Mouse (Mus musculus) stomach, postnatal 0 days (tissue): Measurements from ENCODE around the gene Med24. TPM values are rescaled to one million over a fixed set of nuclear protein-coding genes. Genes with fewer than 3 reads are reported as not detected.

Experiments used
- ATAC-seq: fragments of 200-750 bp; cut with Nextera tagmentation; 2 replicates; pipeline ENCODE4 v1.8.0; 2017; ENCODE audit not compliant: low FRiP score, low TSS enrichment
- DNase-seq: peaks from one replicate; pipeline ENCODE4 v3.0.0-alpha.2; 2016; ENCODE audit warnings: low spot score
- H3K27ac ChIP-seq: fragments of 300-500 bp; sonication (generic); replicated peaks from 2 replicates; pipeline ENCODE4 v1.5.1; 2014; ENCODE audit warnings: mild to moderate bottlenecking, control low read depth
- H3K27me3 ChIP-seq: fragments of 300-500 bp; sonication (generic); 2 replicates; pipeline ENCODE4 v1.6.1; 2014; ENCODE audit warnings: low read length; ENCODE audit not compliant: control insufficient read depth, insufficient read depth
- H3K36me3 ChIP-seq: fragments of 300-500 bp; sonication (generic); 2 replicates; pipeline ENCODE4 v1.6.1; 2014; ENCODE audit warnings: low read length, mixed read lengths; ENCODE audit not compliant: control insufficient read depth, insufficient read depth
- H3K4me1 ChIP-seq: fragments of 300-500 bp; sonication (generic); replicated peaks from 2 replicates; pipeline ENCODE4 v1.6.1; 2014; ENCODE audit warnings: antibody characterized with exemption; ENCODE audit not compliant: control insufficient read depth, insufficient read depth
- H3K4me2 ChIP-seq: fragments of 300-500 bp; sonication (generic); replicated peaks from 2 replicates; pipeline ENCODE4 v1.6.1; 2014; ENCODE audit warnings: low read depth, mild to moderate bottlenecking, control low read depth, moderate library complexity
- H3K4me3 ChIP-seq: fragments of 300-500 bp; sonication (generic); 2 replicates; pipeline ENCODE4 v1.5.1; 2014; ENCODE audit warnings: low read depth, low read length, control low read depth
- H3K9ac ChIP-seq: fragments of 300-500 bp; sonication (generic); 2 replicates; pipeline ENCODE4 v1.6.1; 2014; ENCODE audit warnings: mild to moderate bottlenecking, low read length, control low read depth, mixed read lengths
- H3K9me3 ChIP-seq: fragments of 300-500 bp; sonication (generic); 2 replicates; pipeline ENCODE4 v1.6.1; 2016; ENCODE audit warnings: low read length; ENCODE audit not compliant: control insufficient read depth
- CTCF ChIP-seq: IDR thresholded peaks from 2 replicates; pipeline ENCODE4 v1.5.1; 2016; ENCODE audit warnings: antibody characterized with exemption, low read depth, mild to moderate bottlenecking, moderate library complexity
- EP300 ChIP-seq: optimal IDR thresholded peaks from 2 replicates; pipeline ENCODE3; 2016; ENCODE audit warnings: antibody characterized with exemption
- WGBS: fragments of 180-500 bp; shearing (Covaris S2); extraction: QIAGEN DNeasy Blood & Tissue Kit; methylation state at CpG from one replicate; pipeline ENCODE4 v1.1.7; 2014; 5-methylcytosine and 5-hydroxymethylcytosine counted together
- polyA plus RNA-seq: library from polyadenylated mRNA; unstranded; fragments of >200 nt; fragmentation: Nextera tagmentation; extraction: Ambion mirVana; gene quantifications from 2 replicates; pipeline ENCODE4 v1.2.1, GENCODE M21; 2015

Med24 gene
- polyA plus RNA-seq, 1 experiment from 2014 or later = 16.5 TPM

DNA sequence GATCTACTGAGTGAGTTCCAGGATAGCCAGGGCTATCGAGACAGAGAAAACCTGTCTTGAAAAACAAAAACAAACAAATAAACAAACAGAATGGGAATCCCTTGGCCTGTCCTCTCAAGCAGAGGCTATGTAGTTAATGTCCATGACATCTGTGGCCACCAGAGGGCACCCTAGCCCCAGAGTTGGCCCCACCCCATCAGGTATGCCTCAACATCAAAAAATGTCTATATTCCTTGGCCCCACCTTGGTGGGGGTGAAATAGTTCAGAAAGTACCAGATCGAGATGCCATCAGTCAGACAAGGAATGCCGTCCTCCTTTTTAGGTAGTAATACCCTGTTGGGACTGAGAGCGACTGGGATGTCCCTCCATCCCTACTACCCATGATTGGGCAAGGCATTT lies 29.3 kb downstream of the Med24 start:
- H3K36me3 ChIP-seq = peaks cover 9% of the 10 kb centered on the region
- TF ChIP-seq EP300 (no peak), CTCF (peak; percentile 93)
- no peak overlapping the region for H3K27ac ChIP-seq
- DNase-seq (peak; percentile 79), ATAC-seq (peak; percentile 48; the same call in 1 of the 2 replicates)
- no peak overlapping the region for H3K4me2 ChIP-seq
- no peaks in the 10 kb centered on the region for H3K27me3 ChIP-seq
- no peak overlapping the region for H3K9ac ChIP-seq
- H3K4me1 ChIP-seq = no peaks in the 10 kb centered on the region
- no peak overlapping the region for H3K4me3 ChIP-seq
- WGBS = 26% methylated on average over 4 of the region's 4 CpGs
- no peaks in the 10 kb centered on the region for H3K9me3 ChIP-seq

DNA sequence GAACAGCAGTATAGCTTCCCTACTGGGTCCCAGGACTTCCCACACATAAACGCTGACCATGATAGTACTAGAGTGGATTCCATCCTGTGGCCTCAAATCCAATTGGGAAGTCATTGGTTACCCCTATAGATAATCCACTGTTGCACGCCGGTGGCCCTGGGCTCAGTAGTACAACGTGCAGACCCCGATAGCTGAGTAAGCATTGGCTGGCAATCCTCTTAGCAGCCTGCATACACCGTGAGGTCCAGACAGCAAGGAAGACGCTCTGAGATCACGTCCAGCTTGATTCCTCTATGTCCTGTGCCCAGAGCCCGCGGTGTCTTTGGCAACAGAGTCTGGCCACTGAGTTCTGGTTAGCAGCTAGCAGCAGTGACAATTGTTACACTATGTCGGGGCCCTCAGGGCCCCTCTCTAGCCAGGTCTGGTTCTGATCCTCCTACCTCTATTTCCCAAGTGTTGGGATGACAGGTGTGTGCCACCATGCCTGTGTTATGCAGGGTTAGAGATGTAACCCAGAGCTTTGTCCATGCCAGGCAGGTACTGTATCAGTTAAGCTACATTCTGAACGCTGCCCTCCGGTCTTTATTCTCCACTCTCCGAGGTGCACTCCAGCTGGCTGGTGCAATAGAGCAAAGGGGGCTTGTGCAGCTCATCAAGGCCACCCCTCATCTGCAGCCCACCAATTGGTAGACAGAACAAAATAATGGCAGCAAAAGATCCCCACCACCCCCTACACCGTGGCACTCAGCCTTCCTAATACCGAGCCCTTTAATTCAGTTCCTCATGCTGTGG lies 30.2 kb downstream of the Med24 start:
- ATAC-seq (no peak), DNase-seq (no peak)
- no peak for TF ChIP-seq CTCF
- no peak for TF ChIP-seq EP300
- H3K36me3 ChIP-seq = peaks cover 14% of the 10 kb centered on the region
- 86% methylated on average over 16 of the region's 16 CpGs for WGBS
- no peak overlapping the region for H3K9ac ChIP-seq
- H3K27ac ChIP-seq = no peak overlapping the region
- H3K4me3 ChIP-seq = no peak overlapping the region
- no peak overlapping the region for H3K4me2 ChIP-seq
- no peaks in the 10 kb centered on the region for H3K27me3 ChIP-seq
- H3K4me1 ChIP-seq = no peaks in the 10 kb centered on the region
- H3K9me3 ChIP-seq = no peaks in the 10 kb centered on the region

DNA sequence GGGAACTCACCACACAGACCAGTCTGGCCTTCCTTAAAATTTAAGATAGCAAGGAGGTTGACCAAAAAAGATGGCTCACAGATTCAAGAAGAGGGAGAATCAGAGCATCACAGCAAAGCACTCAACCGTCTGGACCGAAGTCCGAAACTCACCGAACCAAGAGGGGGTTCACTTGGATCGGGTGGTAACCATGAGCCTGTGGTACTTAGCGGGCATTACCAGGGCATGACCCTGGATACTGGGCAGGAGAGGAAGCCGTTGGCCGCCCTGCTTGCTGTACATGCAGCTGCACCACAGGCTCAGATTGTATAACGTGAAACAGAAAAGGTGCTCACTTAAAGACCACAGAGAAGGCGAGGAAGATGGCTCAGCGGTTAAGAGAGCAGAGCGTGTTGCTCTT lies 32.0 kb downstream of the Med24 start:
- H3K9ac ChIP-seq = no peak overlapping the region
- no peak for TF ChIP-seq EP300
- no peak for TF ChIP-seq CTCF
- no peak overlapping the region for H3K4me2 ChIP-seq
- H3K4me3 ChIP-seq = no peak overlapping the region
- no peak for DNase-seq
- H3K27ac ChIP-seq = no peak overlapping the region
- H3K9me3 ChIP-seq = no peaks in the 10 kb centered on the region
- 88% methylated on average over 12 of the region's 12 CpGs for WGBS
- no peaks in the 10 kb centered on the region for H3K4me1 ChIP-seq
- ATAC-seq = no peak
- H3K36me3 ChIP-seq = peaks cover 23% of the 10 kb centered on the region
- no peaks in the 10 kb centered on the region for H3K27me3 ChIP-seq

DNA sequence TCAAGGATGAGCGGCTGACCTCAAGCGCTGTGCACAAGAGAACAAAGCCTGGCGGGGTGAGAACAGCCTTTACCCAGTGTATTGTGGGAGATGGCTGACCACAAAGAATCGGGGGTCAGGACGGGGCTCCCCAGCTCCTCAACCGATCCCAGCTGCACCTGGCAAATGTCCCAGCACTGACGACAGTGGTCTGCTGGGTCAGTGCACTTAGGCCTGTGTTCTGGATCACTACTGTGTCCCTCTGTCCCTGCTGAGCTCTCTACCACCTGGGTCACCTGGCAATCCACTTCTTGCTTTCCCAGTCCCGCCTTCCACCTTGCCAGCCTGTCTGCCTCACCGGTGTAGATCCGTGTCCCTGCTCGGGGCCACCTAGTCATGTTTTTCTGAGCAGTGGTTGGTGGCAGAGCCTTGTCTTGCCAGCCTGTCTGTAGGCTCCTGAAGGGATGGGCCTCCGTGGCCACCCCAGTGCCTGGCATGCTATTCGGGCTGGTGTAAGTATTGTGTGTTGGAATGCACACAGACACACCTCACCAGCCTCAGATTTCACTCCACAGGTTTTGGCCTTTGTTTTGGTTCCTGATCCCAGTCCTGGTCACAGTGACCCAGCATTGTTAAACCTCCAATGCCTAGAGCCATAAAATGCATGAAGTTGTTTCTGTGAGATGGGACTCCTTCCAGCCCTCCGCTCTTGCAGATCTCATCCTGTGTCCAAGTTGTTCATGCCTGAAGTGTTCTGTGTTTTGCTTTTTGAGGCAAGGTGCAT lies 32.6 kb downstream of the Med24 start:
- Histone ChIP-seq H3K4me3 (no peak overlapping the region), H3K9me3 (no peaks in the 10 kb centered on the region), H3K4me2 (no peak overlapping the region), H3K27ac (no peak overlapping the region), H3K27me3 (no peaks in the 10 kb centered on the region), H3K36me3 (peaks cover 29% of the 10 kb centered on the region), H3K4me1 (no peaks in the 10 kb centered on the region), H3K9ac (no peak overlapping the region)
- ATAC-seq (peak; percentile 6; the same call in 1 of the 2 replicates), DNase-seq (peak; percentile 21)
- 69% methylated on average over 14 of the region's 14 CpGs for WGBS
- TF ChIP-seq CTCF (no peak), EP300 (no peak)

DNA sequence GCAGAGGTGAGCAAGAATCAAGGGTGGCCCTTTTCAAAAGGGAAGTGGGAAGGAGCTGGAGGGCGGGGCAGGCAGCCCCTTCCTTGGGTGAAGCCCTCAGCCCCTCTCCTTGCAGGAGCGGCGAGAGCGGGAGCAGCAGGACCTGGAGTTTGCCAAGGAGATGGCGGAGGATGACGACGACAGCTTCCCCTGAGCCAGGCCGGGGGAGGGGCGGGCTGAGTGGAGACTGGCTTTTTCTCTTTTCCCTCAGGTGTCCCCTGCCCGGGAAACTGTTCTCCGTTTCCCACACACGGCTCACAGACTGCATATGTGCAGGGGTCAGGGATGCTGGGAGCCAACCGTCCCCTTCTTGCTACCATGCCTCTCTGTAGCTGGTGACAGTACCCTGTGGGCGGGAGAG lies 33.8 kb downstream of the Med24 start:
- no peak overlapping the region for H3K27ac ChIP-seq
- H3K4me1 ChIP-seq = no peaks in the 10 kb centered on the region
- H3K36me3 ChIP-seq = peaks cover 35% of the 10 kb centered on the region
- H3K9ac ChIP-seq = no peak overlapping the region
- TF ChIP-seq CTCF = no peak
- no peak for TF ChIP-seq EP300
- H3K4me3 ChIP-seq = no peak overlapping the region
- ATAC-seq (no peak), DNase-seq (no peak)
- H3K27me3 ChIP-seq = no peaks in the 10 kb centered on the region
- no peaks in the 10 kb centered on the region for H3K9me3 ChIP-seq
- 64% methylated on average over 14 of the region's 14 CpGs for WGBS
- no peak overlapping the region for H3K4me2 ChIP-seq

DNA sequence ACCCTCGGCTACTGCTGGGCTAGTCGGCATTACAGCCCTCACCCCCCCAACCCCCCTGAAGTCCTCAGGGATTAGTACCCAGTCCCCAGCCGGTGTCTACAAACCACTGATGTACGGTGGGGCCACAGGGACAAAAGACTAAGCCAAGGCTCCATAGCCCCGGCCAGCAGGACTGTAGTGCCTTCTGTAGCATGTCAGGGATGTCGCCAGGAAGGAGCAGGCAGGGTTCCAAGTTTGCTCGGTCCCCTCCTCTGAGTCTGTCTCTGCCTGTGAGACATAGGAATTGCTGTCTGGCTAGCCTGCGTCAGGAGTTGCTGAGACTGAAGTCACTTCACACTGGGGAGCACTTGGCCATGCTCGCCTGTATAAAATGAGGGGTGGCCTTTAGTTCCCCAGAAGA lies 34.9 kb downstream of the Med24 start:
- no peaks in the 10 kb centered on the region for H3K27me3 ChIP-seq
- no peak for TF ChIP-seq EP300
- no peak for TF ChIP-seq CTCF
- ATAC-seq (no peak), DNase-seq (no peak)
- H3K4me3 ChIP-seq = no peak overlapping the region
- no peaks in the 10 kb centered on the region for H3K4me1 ChIP-seq
- no peak overlapping the region for H3K4me2 ChIP-seq
- no peaks in the 10 kb centered on the region for H3K9me3 ChIP-seq
- WGBS = 78% methylated on average over 9 of the region's 9 CpGs
- no peak overlapping the region for H3K27ac ChIP-seq
- H3K36me3 ChIP-seq = peaks cover 44% of the 10 kb centered on the region
- H3K9ac ChIP-seq = no peak overlapping the region
